Mouse (Mus musculus): Measurements from ENCODE around the gene Magi2. TPM values are rescaled to one million over a fixed set of nuclear protein-coding genes. Genes with fewer than 3 reads are reported as not detected.

Gene Magi2
- polyA plus RNA-seq, 1 experiment from 2014 or later: 3.0 TPM

DNA sequence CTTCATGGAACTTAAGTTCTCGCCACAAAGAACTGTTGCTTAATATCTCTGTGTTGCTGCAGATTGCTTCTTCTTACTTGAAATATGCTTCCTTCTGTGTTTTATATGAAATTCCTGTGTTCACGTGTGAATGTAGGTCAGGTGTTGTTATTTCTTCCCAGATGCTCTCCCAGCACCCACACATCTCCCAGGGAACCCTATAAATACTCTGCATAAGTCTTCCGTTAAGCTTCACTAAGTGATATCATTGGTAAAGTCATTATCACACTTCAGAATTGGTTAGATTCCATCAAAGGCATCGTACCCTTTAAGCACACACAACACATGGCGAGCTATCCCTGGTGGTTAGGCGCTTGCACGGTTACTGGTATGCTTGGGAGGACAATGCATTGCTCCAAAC, 1257.7 kb downstream of the Magi2 start:
- Histone ChIP-seq H3K4me2 (ENCODE audit: low read depth, low read length) (no peak overlapping the region), H3K9me3 (replicated peaks; ENCODE audit: control insufficient read depth, low read length) (no peaks in the 10 kb centered on the region), H3K36me3 (replicated peaks; ENCODE audit: control insufficient read depth, insufficient read depth, low read depth, low read length) (no peaks in the 10 kb centered on the region), H3K4me3 (ENCODE audit: low read depth, low read length) (no peak overlapping the region), H3K27ac (replicated peaks; ENCODE audit: low read depth, low read length) (no peak overlapping the region), H3K27me3 (ENCODE audit: control insufficient read depth, insufficient read depth, low read length) (no peaks in the 10 kb centered on the region), H3K9ac (replicated peaks; ENCODE audit: low read length) (no peak overlapping the region), H3K4me1 (ENCODE audit: control insufficient read depth, insufficient read depth, low read length) (no peaks in the 10 kb centered on the region)
- no peak for ATAC-seq (replicated peaks; ENCODE audit: insufficient number of reproducible peaks, low FRiP score, low TSS enrichment, low read depth)
- WGBS: 91% methylated on average over 7 of the region's 7 CpGs
- DNase-seq (ENCODE audit: low spot score): no peak

DNA sequence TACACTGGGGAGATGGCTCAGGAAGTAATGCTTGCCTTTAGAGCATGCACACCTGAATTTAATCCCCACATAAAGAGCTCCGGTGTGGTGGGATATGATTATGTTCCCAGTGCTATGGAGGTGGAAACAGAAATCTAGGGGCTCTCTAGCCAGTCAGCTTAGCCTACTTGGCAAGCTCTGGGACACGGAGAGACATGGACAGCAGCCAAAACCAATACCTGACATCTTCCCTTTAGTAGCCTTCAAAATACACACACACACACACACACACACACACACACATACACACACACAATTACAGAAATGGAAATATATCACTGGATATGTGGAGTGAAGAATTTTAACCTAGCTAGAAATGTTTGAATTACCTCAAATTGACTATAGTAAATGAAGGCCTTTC, 1265.1 kb downstream of the Magi2 start:
- Histone ChIP-seq H3K4me2 (ENCODE audit: low read depth, low read length) (no peak overlapping the region), H3K9ac (replicated peaks; ENCODE audit: low read length) (no peak overlapping the region), H3K27me3 (ENCODE audit: control insufficient read depth, insufficient read depth, low read length) (no peaks in the 10 kb centered on the region), H3K27ac (replicated peaks; ENCODE audit: low read depth, low read length) (no peak overlapping the region), H3K4me3 (ENCODE audit: low read depth, low read length) (no peak overlapping the region), H3K36me3 (replicated peaks; ENCODE audit: control insufficient read depth, insufficient read depth, low read depth, low read length) (no peaks in the 10 kb centered on the region), H3K4me1 (ENCODE audit: control insufficient read depth, insufficient read depth, low read length) (no peaks in the 10 kb centered on the region), H3K9me3 (replicated peaks; ENCODE audit: control insufficient read depth, low read length) (no peaks in the 10 kb centered on the region)
- 94% methylated on average over 2 of the region's 2 CpGs for WGBS
- DNase-seq (ENCODE audit: low spot score): no peak
- no peak for ATAC-seq (replicated peaks; ENCODE audit: insufficient number of reproducible peaks, low FRiP score, low TSS enrichment, low read depth)

DNA sequence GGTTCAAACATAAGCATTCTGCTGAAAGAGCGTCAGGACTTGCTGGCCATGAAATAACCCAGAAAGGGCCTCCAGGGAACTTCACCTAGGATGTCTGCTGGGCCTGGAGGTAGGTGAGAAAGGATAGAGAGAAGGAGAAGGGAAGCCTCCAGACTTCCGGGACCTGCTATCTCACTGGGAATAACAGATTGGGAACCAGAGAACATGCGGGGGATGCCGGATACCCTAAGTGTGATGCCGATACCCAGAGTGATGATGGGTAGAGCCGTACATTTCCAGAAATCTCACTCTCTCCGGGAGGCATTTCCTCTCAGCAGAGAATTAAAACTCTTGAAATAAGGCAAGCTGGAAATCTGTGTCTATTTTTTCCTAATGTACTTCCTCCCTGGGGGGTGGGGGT, 1265.8 kb downstream of the Magi2 start:
- Histone ChIP-seq H3K9ac (replicated peaks; ENCODE audit: low read length) (no peak overlapping the region), H3K27me3 (ENCODE audit: control insufficient read depth, insufficient read depth, low read length) (no peaks in the 10 kb centered on the region), H3K4me3 (ENCODE audit: low read depth, low read length) (no peak overlapping the region), H3K27ac (replicated peaks; ENCODE audit: low read depth, low read length) (no peak overlapping the region), H3K4me1 (ENCODE audit: control insufficient read depth, insufficient read depth, low read length) (no peaks in the 10 kb centered on the region; the same call in 1 of the 2 replicates), H3K4me2 (ENCODE audit: low read depth, low read length) (no peak overlapping the region), H3K9me3 (replicated peaks; ENCODE audit: control insufficient read depth, low read length) (no peaks in the 10 kb centered on the region), H3K36me3 (replicated peaks; ENCODE audit: control insufficient read depth, insufficient read depth, low read depth, low read length) (no peaks in the 10 kb centered on the region)
- ATAC-seq (replicated peaks; ENCODE audit: insufficient number of reproducible peaks, low FRiP score, low TSS enrichment, low read depth) (no peak), DNase-seq (ENCODE audit: low spot score) (no peak)
- WGBS: 91% methylated on average over 7 of the region's 7 CpGs

DNA sequence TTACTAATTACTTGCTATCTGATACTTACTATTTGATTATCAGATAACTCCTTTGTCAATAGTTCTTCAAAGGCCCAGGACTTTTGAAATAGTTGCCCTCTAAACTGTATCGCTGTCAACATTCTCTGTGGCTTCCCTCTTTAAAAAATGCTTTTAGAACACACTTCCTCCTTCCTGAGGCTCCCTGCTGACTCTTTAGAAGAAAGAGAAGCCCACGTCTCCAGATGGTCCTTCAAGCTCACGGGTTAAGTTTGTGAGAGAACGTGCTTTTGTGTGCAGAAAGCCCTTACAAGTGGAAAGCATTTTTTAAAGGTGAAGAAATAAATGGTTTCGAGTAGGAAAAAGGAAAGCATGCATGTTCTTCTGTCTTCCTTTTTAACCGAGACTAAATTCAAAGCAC, 1267.2 kb downstream of the Magi2 start:
- DNase-seq (ENCODE audit: low spot score) (no peak), ATAC-seq (replicated peaks; ENCODE audit: insufficient number of reproducible peaks, low FRiP score, low TSS enrichment, low read depth) (no peak)
- no peaks in the 10 kb centered on the region for H3K36me3 ChIP-seq (replicated peaks; ENCODE audit: control insufficient read depth, insufficient read depth, low read depth, low read length)
- H3K9me3 ChIP-seq (replicated peaks; ENCODE audit: control insufficient read depth, low read length): no peaks in the 10 kb centered on the region
- H3K27ac ChIP-seq (replicated peaks; ENCODE audit: low read depth, low read length): no peak overlapping the region
- 52% methylated on average over 6 of the region's 6 CpGs for WGBS
- no peak overlapping the region for H3K4me2 ChIP-seq (ENCODE audit: low read depth, low read length)
- no peaks in the 10 kb centered on the region for H3K27me3 ChIP-seq (ENCODE audit: control insufficient read depth, insufficient read depth, low read length)
- H3K4me3 ChIP-seq (ENCODE audit: low read depth, low read length): no peak overlapping the region
- no peaks in the 10 kb centered on the region; the same call in 1 of the 2 replicates for H3K4me1 ChIP-seq (ENCODE audit: control insufficient read depth, insufficient read depth, low read length)
- no peak overlapping the region for H3K9ac ChIP-seq (replicated peaks; ENCODE audit: low read length)

DNA sequence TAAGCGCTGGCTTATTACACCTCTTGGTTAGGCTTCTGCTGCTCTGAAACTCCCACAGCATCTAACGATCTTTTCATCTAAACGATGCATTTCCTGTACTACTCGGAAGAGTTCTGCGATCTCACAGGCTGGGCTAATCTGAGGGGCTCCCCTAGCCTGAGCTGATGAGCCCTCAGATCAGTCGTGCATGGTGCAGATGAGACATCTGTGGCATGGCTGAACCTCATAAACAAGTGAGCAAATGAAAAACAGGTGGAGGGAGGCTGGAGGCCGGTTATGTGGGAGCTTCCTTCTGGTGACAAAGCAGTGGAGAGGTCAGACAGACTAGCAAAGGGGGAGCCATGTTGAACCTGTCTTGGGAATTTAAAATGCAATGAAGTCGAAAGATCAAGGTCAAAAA, 1270.1 kb downstream of the Magi2 start:
- Histone ChIP-seq H3K9ac (replicated peaks; ENCODE audit: low read length) (no peak overlapping the region), H3K9me3 (replicated peaks; ENCODE audit: control insufficient read depth, low read length) (no peaks in the 10 kb centered on the region), H3K36me3 (replicated peaks; ENCODE audit: control insufficient read depth, insufficient read depth, low read depth, low read length) (no peaks in the 10 kb centered on the region), H3K4me2 (ENCODE audit: low read depth, low read length) (no peak overlapping the region), H3K4me1 (ENCODE audit: control insufficient read depth, insufficient read depth, low read length) (no peaks in the 10 kb centered on the region; the same call in 1 of the 2 replicates), H3K27me3 (ENCODE audit: control insufficient read depth, insufficient read depth, low read length) (no peaks in the 10 kb centered on the region), H3K27ac (replicated peaks; ENCODE audit: low read depth, low read length) (no peak overlapping the region), H3K4me3 (ENCODE audit: low read depth, low read length) (no peak overlapping the region)
- ATAC-seq (replicated peaks; ENCODE audit: insufficient number of reproducible peaks, low FRiP score, low TSS enrichment, low read depth): no peak; the same call in 1 of the 2 replicates
- DNase-seq (ENCODE audit: low spot score): peak; percentile 66
- 37% methylated on average over 8 of the region's 8 CpGs for WGBS

DNA sequence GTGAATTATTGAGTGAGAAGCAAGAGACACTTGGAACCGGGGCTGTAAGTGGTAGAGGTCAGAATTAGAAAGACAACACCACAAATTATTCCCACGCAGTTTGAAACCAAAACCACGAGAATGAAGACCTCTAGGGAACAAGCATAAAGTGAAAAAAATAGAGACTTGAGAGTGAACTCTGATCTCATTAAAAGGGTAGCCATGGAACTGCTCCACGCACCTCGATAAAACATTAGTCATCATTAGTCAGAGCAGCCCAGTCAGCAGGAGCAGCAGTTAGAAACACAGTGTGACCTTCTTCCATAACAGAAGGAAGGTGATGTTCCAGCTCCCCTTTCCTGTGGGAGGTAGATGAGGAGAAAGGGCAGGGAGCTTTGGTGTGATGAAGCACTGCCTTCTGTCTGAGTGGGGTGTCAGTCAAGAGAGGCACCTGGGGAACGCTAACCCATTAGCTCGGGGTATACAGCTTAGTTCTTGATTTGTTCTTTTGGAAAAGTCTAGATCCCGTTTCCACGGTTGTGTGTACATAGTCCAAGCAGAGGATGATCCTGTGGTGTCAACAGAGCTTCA, 1272.3 kb downstream of the Magi2 start:
- 66% methylated on average over 9 of the region's 9 CpGs for WGBS
- ATAC-seq (replicated peaks; ENCODE audit: insufficient number of reproducible peaks, low FRiP score, low TSS enrichment, low read depth): no peak; the same call in 1 of the 2 replicates
- DNase-seq (ENCODE audit: low spot score): no peak

DNA sequence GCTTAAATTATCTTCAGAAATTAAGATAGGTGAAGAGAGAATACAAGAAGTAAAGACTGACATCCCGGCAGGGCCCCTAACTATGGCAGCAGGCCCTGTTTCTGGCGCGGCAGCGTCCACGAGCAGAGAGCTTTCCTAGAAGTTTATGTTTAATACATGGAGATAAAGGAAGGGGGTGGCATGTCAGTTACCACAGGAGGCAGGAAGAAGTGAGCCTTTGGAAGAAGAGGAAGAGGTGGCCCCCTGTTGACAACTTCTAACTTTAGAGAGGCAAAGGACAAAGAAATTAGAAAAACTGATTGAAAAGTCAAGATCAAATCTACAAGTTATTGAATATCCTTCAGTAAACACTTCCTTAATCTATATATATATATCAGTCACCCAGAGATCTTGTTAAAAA, 1281.8 kb downstream of the Magi2 start:
- Histone ChIP-seq H3K27me3 (ENCODE audit: control insufficient read depth, insufficient read depth, low read length) (no peaks in the 10 kb centered on the region), H3K4me1 (ENCODE audit: control insufficient read depth, insufficient read depth, low read length) (no peaks in the 10 kb centered on the region), H3K4me3 (ENCODE audit: low read depth, low read length) (no peak overlapping the region), H3K27ac (replicated peaks; ENCODE audit: low read depth, low read length) (no peak overlapping the region), H3K9ac (replicated peaks; ENCODE audit: low read length) (no peak overlapping the region), H3K36me3 (replicated peaks; ENCODE audit: control insufficient read depth, insufficient read depth, low read depth, low read length) (no peaks in the 10 kb centered on the region), H3K4me2 (ENCODE audit: low read depth, low read length) (no peak overlapping the region), H3K9me3 (replicated peaks; ENCODE audit: control insufficient read depth, low read length) (no peaks in the 10 kb centered on the region)
- 79% methylated on average over 5 of the region's 5 CpGs for WGBS
- no peak for DNase-seq (ENCODE audit: low spot score)
- ATAC-seq (replicated peaks; ENCODE audit: insufficient number of reproducible peaks, low FRiP score, low TSS enrichment, low read depth): no peak

More for the DNA sequence above, 1272.3 kb downstream of the Magi2 start:
- Histone ChIP-seq H3K4me2 (ENCODE audit: low read depth, low read length) (no peak overlapping the region), H3K9me3 (replicated peaks; ENCODE audit: control insufficient read depth, low read length) (no peaks in the 10 kb centered on the region), H3K36me3 (replicated peaks; ENCODE audit: control insufficient read depth, insufficient read depth, low read depth, low read length) (no peaks in the 10 kb centered on the region), H3K4me1 (ENCODE audit: control insufficient read depth, insufficient read depth, low read length) (no peaks in the 10 kb centered on the region; the same call in 1 of the 2 replicates), H3K27me3 (ENCODE audit: control insufficient read depth, insufficient read depth, low read length) (no peaks in the 10 kb centered on the region), H3K4me3 (ENCODE audit: low read depth, low read length) (no peak overlapping the region), H3K9ac (replicated peaks; ENCODE audit: low read length) (no peak overlapping the region), H3K27ac (replicated peaks; ENCODE audit: low read depth, low read length) (no peak overlapping the region)

DNA sequence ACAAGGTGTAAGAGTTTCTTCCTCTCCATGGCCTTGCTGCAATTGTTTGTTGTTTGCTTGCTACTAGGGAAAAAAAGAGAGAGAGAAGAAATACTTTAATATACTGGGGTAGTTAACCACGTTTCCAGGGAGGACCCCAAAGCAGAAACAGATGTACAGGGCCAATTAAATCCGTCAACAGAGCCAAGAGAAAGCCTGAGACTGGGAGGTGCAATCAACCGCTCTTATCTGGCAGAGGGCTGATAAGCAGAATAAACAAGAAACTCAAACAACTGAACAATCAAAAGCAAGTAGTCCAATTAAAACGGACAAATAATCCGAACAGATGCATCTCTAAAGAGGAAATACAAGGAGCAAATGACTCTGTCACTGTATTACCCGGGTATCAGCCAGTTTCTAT, 1282.8 kb downstream of the Magi2 start:
- Histone ChIP-seq H3K9ac (replicated peaks; ENCODE audit: low read length) (no peak overlapping the region), H3K4me1 (ENCODE audit: control insufficient read depth, insufficient read depth, low read length) (no peaks in the 10 kb centered on the region), H3K4me2 (ENCODE audit: low read depth, low read length) (no peak overlapping the region), H3K4me3 (ENCODE audit: low read depth, low read length) (no peak overlapping the region), H3K9me3 (replicated peaks; ENCODE audit: control insufficient read depth, low read length) (no peaks in the 10 kb centered on the region), H3K36me3 (replicated peaks; ENCODE audit: control insufficient read depth, insufficient read depth, low read depth, low read length) (no peaks in the 10 kb centered on the region), H3K27ac (replicated peaks; ENCODE audit: low read depth, low read length) (no peak overlapping the region), H3K27me3 (ENCODE audit: control insufficient read depth, insufficient read depth, low read length) (no peaks in the 10 kb centered on the region)
- 31% methylated on average over 6 of the region's 6 CpGs for WGBS
- peak; percentile 35 for DNase-seq (ENCODE audit: low spot score)
- ATAC-seq (replicated peaks; ENCODE audit: insufficient number of reproducible peaks, low FRiP score, low TSS enrichment, low read depth): no peak
